8 mouse cellular contexts compared by ENCODE assay signal in genomic region chr5:62895326-62895725, GRCm38 (mm10).
DNase-seq lines count a peak whose midpoint lies in the region; ATAC-seq and TF ChIP-seq lines count a peak whose summit lies in the region.
"Had no signal": no experiment of that assay in that cellular context is flagged by ENCODE, and none has a peak within 500 bp of the region (broad histone marks: within the 10 kb centered on the region; RNA-seq: fewer than 3 reads in every experiment).

No protein-coding gene starts in this region.

- 0 out of 2 replicates have a peak, but pooled peaks have one; percentile 16 for TF ChIP-seq CTCF in liver, adult 2 months (IDR thresholded peaks at IDR 0.05; ENCODE audit: low read depth, low read length)

- TF ChIP-seq POLR2A in liver, adult 2 months (IDR thresholded peaks at IDR 0.05; ENCODE audit: extremely low read depth, insufficient read depth, low read length) = no peak

- no peak overlapping the region for H3K4me2 ChIP-seq in liver, embryonic 11.5 days
- no peak overlapping the region for H3K4me2 ChIP-seq in forebrain, embryonic 12.5 days

- no peaks in the 10 kb centered on the region for H3K27me3 ChIP-seq in liver, adult 2 months (ENCODE audit: control insufficient read depth, insufficient read depth, low read length)
- H3K27me3 ChIP-seq in liver, embryonic 11.5 days (replicated peaks; ENCODE audit: control insufficient read depth, insufficient read depth, low read length) = no peaks in the 10 kb centered on the region
- no peaks in the 10 kb centered on the region for H3K27me3 ChIP-seq in forebrain, embryonic 12.5 days

- H3K36me3 ChIP-seq in liver, adult 2 months (ENCODE audit: control insufficient read depth, insufficient read depth, low read length) = no peaks in the 10 kb centered on the region
- H3K36me3 ChIP-seq in liver, embryonic 11.5 days (ENCODE audit: control insufficient read depth, insufficient read depth, low read length) = no peaks in the 10 kb centered on the region
- no peaks in the 10 kb centered on the region for H3K36me3 ChIP-seq in forebrain, embryonic 12.5 days (replicated peaks)

- no peaks in the 10 kb centered on the region for H3K9me3 ChIP-seq in liver, embryonic 11.5 days (ENCODE audit: control insufficient read depth, low read length)
- H3K9me3 ChIP-seq in forebrain, embryonic 12.5 days = no peaks in the 10 kb centered on the region

- H3K9ac ChIP-seq in liver, adult 2 months (ENCODE audit: low read depth, low read length) = no peak overlapping the region
- no peak overlapping the region for H3K9ac ChIP-seq in liver, embryonic 11.5 days (ENCODE audit: low read depth, low read length)
- no peak overlapping the region for H3K9ac ChIP-seq in forebrain, embryonic 12.5 days

- H3K4me3 ChIP-seq in liver, adult 2 months (ENCODE audit: insufficient read depth, low read depth, low read length) = no peak overlapping the region
- no peak overlapping the region for H3K4me3 ChIP-seq in liver, embryonic 11.5 days (ENCODE audit: low read depth, low read length)
- H3K4me3 ChIP-seq in forebrain, embryonic 12.5 days (replicated peaks) = no peak overlapping the region
- H3K4me3 ChIP-seq: erythroblast, embryonic 14.5 days had no signal

- H3K27ac ChIP-seq in liver, adult 2 months (replicated peaks; ENCODE audit: insufficient read depth, low read depth, low read length) = no peak overlapping the region
- no peak overlapping the region for H3K27ac ChIP-seq in liver, embryonic 11.5 days (ENCODE audit: low read depth, low read length)
- no peak overlapping the region for H3K27ac ChIP-seq in forebrain, embryonic 12.5 days

- no peak for ATAC-seq in liver, embryonic 11.5 days (replicated peaks; ENCODE audit: low FRiP score)
- peak; percentile 64; the same call in 1 of the 2 replicates for ATAC-seq in forebrain, embryonic 12.5 days (ENCODE audit: low FRiP score)

- no peaks in the 10 kb centered on the region for H3K79me2 ChIP-seq in liver, adult 2 months (ENCODE audit: control insufficient read depth, insufficient read depth, low read length)

- 57% methylated on average over 3 of the region's 3 CpGs for WGBS in liver, adult 2 months
- WGBS in liver, embryonic 11.5 days = 52% methylated on average over 3 of the region's 3 CpGs
- 68% methylated on average over 3 of the region's 3 CpGs for WGBS in forebrain, embryonic 12.5 days

- peak; percentile 7 for DNase-seq in liver, adult 2 months (ENCODE audit: extremely low read depth, low read depth, low spot score)
- DNase-seq in liver, embryonic 11.5 days (ENCODE audit: low spot score) = no peak
- DNase-seq in R1 (ENCODE audit: low read depth, low spot score) = peak; percentile 8
- DNase-seq in layer of hippocampus, postnatal 14 days (ENCODE audit: low spot score in 2 of 2) = peak; percentile 14 to 64
- DNase-seq in retina, embryonic 14.5 days (ENCODE audit: low spot score) = peak; percentile 66
- no peak for DNase-seq in gastrocnemius, postnatal 10 days

- no peaks in the 10 kb centered on the region for H3K4me1 ChIP-seq in liver, adult 2 months (ENCODE audit: control insufficient read depth, insufficient read depth, low read length)
- no peaks in the 10 kb centered on the region for H3K4me1 ChIP-seq in liver, embryonic 11.5 days (replicated peaks; ENCODE audit: control insufficient read depth, insufficient read depth, low read length)
- no peaks in the 10 kb centered on the region for H3K4me1 ChIP-seq in forebrain, embryonic 12.5 days

Comparison
In these comparisons a context has a peak if more than half of its experiments do, and no peak if none do; other contexts are left out.
1. DNase-seq: peak in liver, adult 2 months (single experiment), R1 (single experiment), layer of hippocampus, postnatal 14 days (2 of 2) and retina, embryonic 14.5 days (single experiment); none in liver, embryonic 11.5 days (single experiment) and gastrocnemius, postnatal 10 days (single experiment).